Mouse (Mus musculus): Measurements from ENCODE around the gene Ndufs3. TPM values are rescaled to one million over a fixed set of nuclear protein-coding genes. Genes with fewer than 3 reads are reported as not detected.

The Ndufs3 gene
- polyA plus RNA-seq (2021; fragmentation: Nextera tagmentation), result 436 and 504 TPM in 2 replicates
- long read RNA-seq, experiment 1, transcript Ndufs3-201 (7 exons, 1,046 nt), result major isoform, 196 of 230 reads
- long read RNA-seq, experiment 1, partial matches to known transcripts, result 3 of 230 reads
- long read RNA-seq, experiment 1, other reads (novel, unspliced or antisense), result 31 of 230 reads
- long read RNA-seq, experiment 2, transcript Ndufs3-201 (7 exons, 1,046 nt), result major isoform, 438 of 480 reads
- long read RNA-seq, experiment 2, transcript Ndufs3-203 (3 exons, 550 nt), result minor isoform, 6 of 480 reads
- long read RNA-seq, experiment 2, partial matches to known transcripts, result 20 of 480 reads
- long read RNA-seq, experiment 2, other reads (novel, unspliced or antisense), result 13 of 480 reads

GRCm38 (mm10) chr2:90904076-90904855 lies at the start of gene Ndufs3, which contains the start of gene Kbtbd4:
TSS of gene Ndufs3 (minus strand) at chr2:90904827.
TSS of gene Kbtbd4 (plus strand) at chr2:90904740.

GRCm38 (mm10) chr2:90940233-90941229 lies 35.9 kb upstream of the Ndufs3 start, which contains the start of gene Celf1:
TSS of gene Celf1 (plus strand) at chr2:90940382.

GRCm38 (mm10) chr2:90885218-90886041 lies 19.2 kb downstream of the Ndufs3 start, which contains the start of gene C1qtnf4:
TSS of gene C1qtnf4 (plus strand) at chr2:90885860.

GRCm38 (mm10) chr2:90846955-90847680 lies 57.5 kb downstream of the Ndufs3 start, which contains the start of gene Mtch2:
TSS of gene Mtch2 (plus strand) at chr2:90847155.

Other genes starting within 250 kb of the Ndufs3 start
- 2.4 TPM in 2 replicates for gene Nup160, start 227.6 kb downstream of the Ndufs3 start, polyA plus RNA-seq (2021; fragmentation: Nextera tagmentation)
- 5.6 and 7.7 TPM in 2 replicates for gene Fnbp4, start 159.5 kb downstream of the Ndufs3 start, polyA plus RNA-seq (2021; fragmentation: Nextera tagmentation)
- 1.1 TPM in 2 replicates for gene Agbl2, start 122.1 kb downstream of the Ndufs3 start, polyA plus RNA-seq (2021; fragmentation: Nextera tagmentation)
- 165 and 201 TPM in 2 replicates for gene Mtch2, start 57.7 kb downstream of the Ndufs3 start, polyA plus RNA-seq (2021; fragmentation: Nextera tagmentation)
- 33.7 and 450 TPM in 2 replicates for gene C1qtnf4, start 19.0 kb downstream of the Ndufs3 start, polyA plus RNA-seq (2021; fragmentation: Nextera tagmentation)
- gene Kbtbd4, start 87 bp downstream of the Ndufs3 start, polyA plus RNA-seq (2021; fragmentation: Nextera tagmentation), result 28.3 and 28.5 TPM in 2 replicates
- gene Celf1, start 35.6 kb upstream of the Ndufs3 start, polyA plus RNA-seq (2021; fragmentation: Nextera tagmentation), result 25.2 and 46.6 TPM in 2 replicates
- 2.5 and 3.7 TPM in 2 replicates for gene Rapsn, start 130.8 kb upstream of the Ndufs3 start, polyA plus RNA-seq (2021; fragmentation: Nextera tagmentation)
- 246 and 259 TPM in 2 replicates for gene Psmc3, start 149.2 kb upstream of the Ndufs3 start, polyA plus RNA-seq (2021; fragmentation: Nextera tagmentation)
- gene Slc39a13, start 165.6 kb upstream of the Ndufs3 start, polyA plus RNA-seq (2021; fragmentation: Nextera tagmentation), result 7.8 and 16.0 TPM in 2 replicates
- 7.8 and 8.2 TPM in 2 replicates for gene Spi1, start 177.6 kb upstream of the Ndufs3 start, polyA plus RNA-seq (2021; fragmentation: Nextera tagmentation)
- 0.05 TPM in 2 replicates for gene Mybpc3, start 213.3 kb upstream of the Ndufs3 start, polyA plus RNA-seq (2021; fragmentation: Nextera tagmentation)

Measured in left cerebral cortex, adult 6 months (tissue).